Mouse (Mus musculus) heart, postnatal 0 days (tissue): ENCODE measurements around the gene Ppp1r16b.

Experiments used
- CTCF ChIP-seq: IDR thresholded peaks from 2 replicates; pipeline ENCODE4 v1.5.1; 2016; ENCODE audit warnings: antibody characterized with exemption, control low read depth, low read depth
- EP300 ChIP-seq: IDR thresholded peaks from 2 replicates; pipeline ENCODE4 v1.6.1; 2016; ENCODE audit warnings: antibody characterized with exemption, low read depth

- TF ChIP-seq CTCF (peak; percentile 87), EP300 (no peak)
These were observed 102.6 kb downstream of the Ppp1r16b start, which contains the start of gene Fam83d for GRCm38 (mm10) chr2:158767742-158768339.
